Mouse (Mus musculus): ENCODE measurements around the gene Abhd11. TPM values are rescaled to one million over a fixed set of nuclear protein-coding genes. Genes with fewer than 3 reads are reported as not detected.

Abhd11 gene
- polyA plus RNA-seq, 2 experiments: 25.1 to 27.0 TPM

- no peaks in the 10 kb centered on the region for H3K36me3 ChIP-seq (replicated peaks; ENCODE audit: control insufficient read depth, insufficient read depth, low read depth)
- TF ChIP-seq EP300 (IDR thresholded peaks at IDR 0.05; ENCODE audit: low read depth) (no peak), CTCF (IDR thresholded peaks at IDR 0.05; ENCODE audit: low read depth) (no peak)
- no peak for DNase-seq (ENCODE audit: low read depth in 3 of 3, low spot score in 3 of 3)
- H3K4me1 ChIP-seq (replicated peaks; ENCODE audit: control insufficient read depth in 2 of 2, insufficient read depth in 2 of 2, low read length in 1 of 2): no peaks in the 10 kb centered on the region
- no peak overlapping the region for H3K4me3 ChIP-seq (ENCODE audit: insufficient read depth in 1 of 2, low read depth in 2 of 2, low read length in 2 of 2)
- ATAC-seq (ENCODE audit: insufficient read depth): no peak
- WGBS (ENCODE audit: insufficient replicate concordance): 50% methylated on average over 5 of the region's 5 CpGs
- H3K9me3 ChIP-seq (ENCODE audit: control insufficient read depth, low read length): no peaks in the 10 kb centered on the region
- H3K4me2 ChIP-seq (ENCODE audit: low read depth): no peak overlapping the region
- no peaks in the 10 kb centered on the region for H3K27me3 ChIP-seq (ENCODE audit: control insufficient read depth, insufficient read depth, low read length)
- no peak overlapping the region for H3K27ac ChIP-seq
- H3K9ac ChIP-seq (replicated peaks): no peak overlapping the region
Observed at GRCm38 (mm10) chr5:135002151-135002550, 6.8 kb upstream of the Abhd11 start.

GRCm38 (mm10) chr5:135007802-135008571, 965 bp upstream of the Abhd11 start:
- Histone ChIP-seq H3K27me3 (ENCODE audit: control insufficient read depth, insufficient read depth, low read length) (no peaks in the 10 kb centered on the region), H3K27ac (peak overlapping the region; percentile 84), H3K9ac (replicated peaks) (peak overlapping the region; percentile 82), H3K9me3 (ENCODE audit: control insufficient read depth, low read length) (no peaks in the 10 kb centered on the region), H3K36me3 (replicated peaks; ENCODE audit: control insufficient read depth, insufficient read depth, low read depth) (no peaks in the 10 kb centered on the region), H3K4me2 (ENCODE audit: low read depth) (peak overlapping the region; percentile 96), H3K4me1 (replicated peaks; ENCODE audit: control insufficient read depth in 2 of 2, insufficient read depth in 2 of 2, low read length in 1 of 2) (peaks cover 8 to 15% of the 10 kb centered on the region in 2 experiments), H3K4me3 (ENCODE audit: insufficient read depth in 1 of 2, low read depth in 2 of 2, low read length in 2 of 2) (peak overlapping the region; percentile 65)
- TF ChIP-seq EP300 (IDR thresholded peaks at IDR 0.05; ENCODE audit: low read depth) (no peak), CTCF (IDR thresholded peaks at IDR 0.05; ENCODE audit: low read depth) (peak; percentile 48)
- no peak for DNase-seq (ENCODE audit: low read depth in 3 of 3, low spot score in 3 of 3)
- 32% methylated on average over 16 of the region's 16 CpGs for WGBS (ENCODE audit: insufficient replicate concordance)
- ATAC-seq (ENCODE audit: insufficient read depth): no peak

- Histone ChIP-seq H3K9ac (replicated peaks) (peak overlapping the region; percentile 71), H3K4me1 (replicated peaks; ENCODE audit: control insufficient read depth in 2 of 2, insufficient read depth in 2 of 2, low read length in 1 of 2) (peaks cover 8 to 16% of the 10 kb centered on the region in 2 experiments), H3K36me3 (replicated peaks; ENCODE audit: control insufficient read depth, insufficient read depth, low read depth) (no peaks in the 10 kb centered on the region), H3K4me2 (ENCODE audit: low read depth) (peak overlapping the region; percentile 96), H3K9me3 (ENCODE audit: control insufficient read depth, low read length) (no peaks in the 10 kb centered on the region), H3K27me3 (ENCODE audit: control insufficient read depth, insufficient read depth, low read length) (no peaks in the 10 kb centered on the region), H3K27ac (peak overlapping the region; percentile 86), H3K4me3 (ENCODE audit: insufficient read depth in 1 of 2, low read depth in 2 of 2, low read length in 2 of 2) (peak overlapping the region; percentile 65 to 72)
- TF ChIP-seq EP300 (IDR thresholded peaks at IDR 0.05; ENCODE audit: low read depth): no peak
- no peak for TF ChIP-seq CTCF (IDR thresholded peaks at IDR 0.05; ENCODE audit: low read depth)
- under 1% methylated on average over 34 of the region's 37 CpGs for WGBS (ENCODE audit: insufficient replicate concordance)
- ATAC-seq (ENCODE audit: insufficient read depth) (peak; percentile 69), DNase-seq (ENCODE audit: low read depth in 3 of 3, low spot score in 3 of 3) (peak; percentile 70 to 85 (median 71))
Observed at GRCm38 (mm10) chr5:135009590-135010319, 803 bp downstream of the Abhd11 start.

GRCm38 (mm10) chr5:135010320-135010709, 1.4 kb downstream of the Abhd11 start:
- Histone ChIP-seq H3K36me3 (replicated peaks; ENCODE audit: control insufficient read depth, insufficient read depth, low read depth) (no peaks in the 10 kb centered on the region), H3K9ac (replicated peaks) (peak overlapping the region; percentile 71), H3K4me2 (ENCODE audit: low read depth) (peak overlapping the region; percentile 96), H3K27me3 (ENCODE audit: control insufficient read depth, insufficient read depth, low read length) (no peaks in the 10 kb centered on the region), H3K9me3 (ENCODE audit: control insufficient read depth, low read length) (no peaks in the 10 kb centered on the region), H3K4me3 (ENCODE audit: insufficient read depth in 1 of 2, low read depth in 2 of 2, low read length in 2 of 2) (peak overlapping the region; percentile 65 to 72), H3K27ac (peak overlapping the region; percentile 86), H3K4me1 (replicated peaks; ENCODE audit: control insufficient read depth in 2 of 2, insufficient read depth in 2 of 2, low read length in 1 of 2) (peaks cover 8 to 16% of the 10 kb centered on the region in 2 experiments)
- ATAC-seq (ENCODE audit: insufficient read depth): no peak
- TF ChIP-seq CTCF (IDR thresholded peaks at IDR 0.05; ENCODE audit: low read depth): no peak
- no peak for DNase-seq (ENCODE audit: low read depth in 3 of 3, low spot score in 3 of 3)
- WGBS (ENCODE audit: insufficient replicate concordance): 45% methylated on average over 7 of the region's 7 CpGs
